Mouse (Mus musculus) lung, postnatal 0 days (tissue): Measurements from ENCODE around the gene Olfr1033. TPM values are rescaled to one million over a fixed set of nuclear protein-coding genes. Genes with fewer than 3 reads are reported as not detected.
"Not testable (repeated sequence)": the region's sequence is repeated elsewhere in the genome, so short reads cannot be mapped to it uniquely, and the experiment has no call there.

ENCODE experiments used
- ATAC-seq: fragments of 200-750 bp; cut with Nextera tagmentation; 2 replicates; pipeline ENCODE4 v1.8.0; 2017; ENCODE audit warnings: moderate library complexity
- DNase-seq: peaks from one replicate; pipeline ENCODE4 v3.0.0-alpha.2; 2016; ENCODE audit warnings: low spot score
- H3K27ac ChIP-seq: fragments of 300-500 bp; sonication (generic); 2 replicates; pipeline ENCODE4 v1.5.1; 2014; ENCODE audit warnings: antibody characterized with exemption, mild to moderate bottlenecking, low read length, mixed read lengths
- H3K27me3 ChIP-seq: fragments of 300-500 bp; sonication (generic); replicated peaks from 2 replicates; pipeline ENCODE4 v1.6.1; 2014; ENCODE audit warnings: low read length, mixed read lengths; ENCODE audit not compliant: insufficient read depth
- H3K36me3 ChIP-seq: fragments of 300-500 bp; sonication (generic); 2 replicates; pipeline ENCODE4 v1.6.1; 2014; ENCODE audit warnings: low read length, mixed read lengths; ENCODE audit not compliant: insufficient read depth
- H3K4me1 ChIP-seq: fragments of 300-500 bp; sonication (generic); 2 replicates; pipeline ENCODE4 v1.6.1; 2014; ENCODE audit warnings: antibody characterized with exemption, low read depth, low read length, mixed read lengths; ENCODE audit not compliant: insufficient read depth
- H3K4me2 ChIP-seq: fragments of 300-500 bp; sonication (generic); replicated peaks from 2 replicates; pipeline ENCODE4 v1.6.1; 2014; ENCODE audit warnings: low read depth, mild to moderate bottlenecking, low read length, moderate library complexity, mixed read lengths
- H3K4me3 ChIP-seq: fragments of 300-500 bp; sonication (generic); 2 replicates; pipeline ENCODE4 v1.5.1; 2014; ENCODE audit warnings: low read depth, low read length
- H3K9ac ChIP-seq: fragments of 300-500 bp; sonication (generic); replicated peaks from 2 replicates; pipeline ENCODE4 v1.6.1; 2014; ENCODE audit warnings: low read depth, mild to moderate bottlenecking
- H3K9me3 ChIP-seq: fragments of 300-500 bp; sonication (generic); 2 replicates; pipeline ENCODE4 v1.6.1; 2016; ENCODE audit warnings: low read length, mixed read lengths
- CTCF ChIP-seq: IDR thresholded peaks from 2 replicates; pipeline ENCODE4 v1.5.1; 2016; ENCODE audit warnings: antibody characterized with exemption, mild to moderate bottlenecking
- EP300 ChIP-seq: IDR thresholded peaks from 2 replicates; pipeline ENCODE4 v1.6.1; 2016; ENCODE audit warnings: antibody characterized with exemption, mild to moderate bottlenecking, control low read depth
- WGBS: fragments of 180-500 bp; shearing (Covaris S2); extraction: QIAGEN DNeasy Blood & Tissue Kit; methylation state at CpG from one replicate; pipeline ENCODE4 v1.1.7; 2014; 5-methylcytosine and 5-hydroxymethylcytosine counted together
- polyA plus RNA-seq: library from polyadenylated mRNA; unstranded; fragments of >200 nt; fragmentation: Nextera tagmentation; extraction: Ambion mirVana; gene quantifications from 2 replicates; pipeline ENCODE4 v1.2.1, GENCODE M21; 2015

The Olfr1033 gene
- polyA plus RNA-seq, 1 experiment from 2014 or later, result 8.8 TPM

DNA sequence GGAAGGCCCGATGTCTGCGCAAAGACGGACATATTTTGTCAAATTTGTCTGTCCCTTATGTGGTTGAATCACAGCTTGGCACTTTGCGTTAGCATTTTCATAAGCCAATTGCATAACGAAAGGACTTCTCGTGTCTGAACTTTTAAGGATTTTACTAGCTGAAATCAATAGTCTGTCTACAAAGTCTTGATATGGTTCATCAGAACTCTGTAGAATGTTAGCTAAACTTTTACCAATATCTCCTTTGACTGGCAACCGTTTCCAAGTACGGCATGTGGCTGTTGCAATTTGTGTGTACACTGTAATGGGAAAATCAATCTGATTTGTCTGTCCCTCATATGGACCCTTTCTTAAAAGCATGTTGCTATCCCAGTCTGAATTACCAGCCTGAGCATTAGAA, 49.8 kb downstream of the Olfr1033 start:
- DNase-seq (no peak), ATAC-seq (no peak)
- H3K9ac ChIP-seq, result no peak overlapping the region
- no peaks in the 10 kb centered on the region for H3K27me3 ChIP-seq
- H3K4me1 ChIP-seq, result no peaks in the 10 kb centered on the region
- H3K4me2 ChIP-seq, result no peak overlapping the region
- TF ChIP-seq CTCF (no peak), EP300 (no peak)
- H3K4me3 ChIP-seq, result no peak overlapping the region
- no peaks in the 10 kb centered on the region for H3K9me3 ChIP-seq
- H3K36me3 ChIP-seq, result no peaks in the 10 kb centered on the region
- WGBS, result 92% methylated on average over 8 of the region's 8 CpGs
- no peak overlapping the region for H3K27ac ChIP-seq

- H3K4me1 ChIP-seq, ATAC-seq, H3K4me2 ChIP-seq, H3K4me3 ChIP-seq, H3K27me3 ChIP-seq, H3K9me3 ChIP-seq, DNase-seq, H3K9ac ChIP-seq, H3K36me3 ChIP-seq, H3K27ac ChIP-seq: not testable (repeated sequence)
Observed at GRCm38 (mm10) chr2:86073692-86074091, 53.3 kb downstream of the Olfr1033 start, which contains the start of gene Olfr1036. Gene Olfr1036, plus strand, starts transcription at chr2:86073992.

- H3K36me3 ChIP-seq, H3K9me3 ChIP-seq, ATAC-seq, H3K4me2 ChIP-seq, H3K4me3 ChIP-seq, H3K27ac ChIP-seq, DNase-seq, H3K9ac ChIP-seq, H3K27me3 ChIP-seq, H3K4me1 ChIP-seq: not testable (repeated sequence)
- WGBS, result 80% methylated on average over 1 of the region's 1 CpGs
Observed at GRCm38 (mm10) chr2:86080478-86080877, 60.0 kb downstream of the Olfr1033 start.

DNA sequence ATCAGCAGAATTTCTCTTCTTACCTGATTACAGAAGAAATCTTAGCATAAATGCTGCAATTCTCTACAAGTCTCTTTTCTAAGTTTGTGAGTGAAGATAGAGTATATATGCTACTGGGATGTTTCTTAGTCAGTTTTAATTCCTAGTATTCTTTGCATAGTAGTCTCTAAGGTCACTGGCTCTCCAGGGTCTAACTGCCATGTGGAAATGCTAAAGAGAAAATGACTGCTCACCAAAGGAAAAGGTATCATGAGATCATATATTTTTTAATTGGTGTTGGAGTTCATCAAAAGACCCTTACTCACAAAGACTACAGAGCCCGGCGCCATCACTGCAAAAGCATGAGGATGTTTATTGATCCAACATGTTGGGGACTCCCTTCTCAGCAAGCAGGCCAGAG, 66.9 kb downstream of the Olfr1033 start, which contains the start of gene Olfr1037:
Gene Olfr1037, minus strand, starts transcription at position 101 of the 400 bp plus-strand sequence.
- Histone ChIP-seq H3K4me2 (no peak within 1 kb of the TSS), H3K27ac (no peak within 1 kb of the TSS), H3K36me3 (no peaks in the 10 kb centered on the region), H3K27me3 (no peaks in the 10 kb centered on the region), H3K9ac (no peak within 1 kb of the TSS), H3K9me3 (no peaks in the 10 kb centered on the region), H3K4me1 (no peaks in the 10 kb centered on the region), H3K4me3 (no peak within 1 kb of the TSS)
- ATAC-seq (no peak), DNase-seq (no peak)
- WGBS, result 93% methylated on average over 2 of the region's 2 CpGs
- TF ChIP-seq CTCF, result no peak
- TF ChIP-seq EP300, result no peak

Other genes with a start within 250 kb of the Olfr1033 start
- not detected in 2 replicates for gene Olfr1014, start 247.9 kb upstream of the Olfr1033 start, polyA plus RNA-seq
- not detected in 2 replicates for gene Olfr1015, start 238.6 kb upstream of the Olfr1033 start, polyA plus RNA-seq
- not detected in 2 replicates for gene Olfr1016, start 218.1 kb upstream of the Olfr1033 start, polyA plus RNA-seq
- gene Olfr1018, start 202.2 kb upstream of the Olfr1033 start, polyA plus RNA-seq, result not detected in 2 replicates
- gene Olfr1019, start 175.2 kb upstream of the Olfr1033 start, polyA plus RNA-seq, result not detected in 2 replicates
- gene Olfr1020, start 173.6 kb upstream of the Olfr1033 start, polyA plus RNA-seq, result not detected in 2 replicates
- gene Olfr1022, start 152.0 kb upstream of the Olfr1033 start, polyA plus RNA-seq, result not detected in 2 replicates
- gene Olfr1023, start 135.0 kb upstream of the Olfr1033 start, polyA plus RNA-seq, result not detected in 2 replicates
- not detected in 2 replicates for gene Olfr1024, start 115.6 kb upstream of the Olfr1033 start, polyA plus RNA-seq
- gene Olfr1025-ps1, start 105.4 kb upstream of the Olfr1033 start, polyA plus RNA-seq, result not detected in 2 replicates
- not detected in 2 replicates for gene Olfr1026, start 99.1 kb upstream of the Olfr1033 start, polyA plus RNA-seq
- gene Olfr1028, start 70.2 kb upstream of the Olfr1033 start, polyA plus RNA-seq, result not detected in 2 replicates
- gene Olfr1029, start 46.7 kb upstream of the Olfr1033 start, polyA plus RNA-seq, result not detected in 2 replicates
- gene Olfr1030, start 41.4 kb upstream of the Olfr1033 start, polyA plus RNA-seq, result not detected in 2 replicates
- gene Olfr1031, start 30.3 kb upstream of the Olfr1033 start, polyA plus RNA-seq, result not detected in 2 replicates
- not detected in 2 replicates for gene Olfr1032, start 15.1 kb upstream of the Olfr1033 start, polyA plus RNA-seq
- gene Olfr1034, start 25.2 kb downstream of the Olfr1033 start, polyA plus RNA-seq, result 0.06 TPM in 1 of 2 replicates, not detected in the other
- not detected in 2 replicates for gene Olfr1036, start 53.4 kb downstream of the Olfr1033 start, polyA plus RNA-seq
- not detected in 2 replicates for gene Olfr1037, start 66.8 kb downstream of the Olfr1033 start, polyA plus RNA-seq
- gene Olfr1039, start 115.3 kb downstream of the Olfr1033 start, polyA plus RNA-seq, result not detected in 2 replicates
- not detected in 2 replicates for gene Olfr1040, start 126.1 kb downstream of the Olfr1033 start, polyA plus RNA-seq
- not detected in 2 replicates for gene Olfr1042, start 141.2 kb downstream of the Olfr1033 start, polyA plus RNA-seq
- not detected in 2 replicates for gene Olfr1043, start 146.9 kb downstream of the Olfr1033 start, polyA plus RNA-seq
- not detected in 2 replicates for gene Olfr1044, start 157.2 kb downstream of the Olfr1033 start, polyA plus RNA-seq
- not detected in 2 replicates for gene Olfr52, start 165.1 kb downstream of the Olfr1033 start, polyA plus RNA-seq
- gene Olfr1045, start 182.4 kb downstream of the Olfr1033 start, polyA plus RNA-seq, result not detected in 2 replicates
- not detected in 2 replicates for gene Olfr1046, start 198.7 kb downstream of the Olfr1033 start, polyA plus RNA-seq
- gene Olfr1047, start 210.8 kb downstream of the Olfr1033 start, polyA plus RNA-seq, result not detected in 2 replicates
- gene Olfr1048, start 219.7 kb downstream of the Olfr1033 start, polyA plus RNA-seq, result not detected in 2 replicates
- not detected in 2 replicates for gene Olfr1049, start 237.7 kb downstream of the Olfr1033 start, polyA plus RNA-seq